Mouse (Mus musculus) small intestine, adult 2 months (tissue): Measurements from ENCODE around the gene Pdcl2.

Source experiments
- CTCF ChIP-seq: fragments of 200-500 bp; IDR thresholded peaks from 2 replicates; pipeline ENCODE4 v1.5.1; 2012; ENCODE audit warnings: low read depth, mild to moderate bottlenecking, control low read depth, inconsistent platforms, low read length, moderate library complexity, mixed read lengths; ENCODE audit not compliant: insufficient replicate concordance, insufficient read length; ENCODE audit errors: extremely low read depth
- POLR2A ChIP-seq: fragments of 200-500 bp; IDR thresholded peaks from 2 replicates; pipeline ENCODE4 v1.6.1; 2012; ENCODE audit warnings: low read depth, mild to moderate bottlenecking, control low read depth, inconsistent platforms, low read length, moderate library complexity

DNA sequence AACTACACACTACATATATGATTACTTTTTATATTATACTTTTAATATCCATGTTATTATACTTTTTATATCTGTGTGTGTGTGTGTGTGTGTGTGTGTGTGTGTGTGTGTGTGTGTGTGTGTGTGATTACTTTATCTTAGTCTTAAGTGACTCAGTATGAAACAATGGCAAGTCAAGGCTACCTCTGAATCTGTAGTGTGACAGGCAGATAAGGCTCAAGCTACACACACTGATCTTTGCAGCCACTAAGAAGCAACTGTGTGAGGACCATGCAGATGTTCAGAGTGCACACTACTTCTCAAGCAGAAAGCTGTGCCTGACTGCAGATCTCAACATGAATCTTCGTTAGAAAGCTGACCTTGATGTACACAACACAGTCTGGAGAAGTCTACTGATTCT lies 47.1 kb downstream of the Pdcl2 start:
- TF ChIP-seq CTCF = no peak
- no peak for TF ChIP-seq POLR2A
